Mouse (Mus musculus): Measurements from ENCODE around the gene Eif4g1.

GRCm38 (mm10) chr16:20621191-20621990 lies 46.7 kb upstream of the Eif4g1 start, which contains the start of gene Camk2n2:
- TF ChIP-seq CTCF (IDR thresholded peaks at IDR 0.05) (no peak), EP300 (IDR thresholded peaks at IDR 0.05) (no peak)

Measured in lung, postnatal 0 days (tissue).